Mouse (Mus musculus) small intestine, adult 2 months (tissue): ENCODE measurements around the gene Cyb561. TPM values are rescaled to one million over a fixed set of nuclear protein-coding genes. Genes with fewer than 3 reads are reported as not detected.

ENCODE experiments used
- H3K27ac ChIP-seq: fragments of 200-500 bp; 2 replicates; pipeline ENCODE4 v1.5.1; 2012; ENCODE audit warnings: low read depth, low read length, control low read depth, inconsistent platforms; ENCODE audit not compliant: insufficient read depth
- H3K27me3 ChIP-seq: fragments of 200-500 bp; 2 replicates; pipeline ENCODE4 v1.6.1; 2012; ENCODE audit warnings: mild to moderate bottlenecking, moderate library complexity, low read length, inconsistent platforms; ENCODE audit not compliant: control insufficient read depth, insufficient read depth
- H3K36me3 ChIP-seq: fragments of 200-500 bp; 2 replicates; pipeline ENCODE4 v1.6.1; 2012; ENCODE audit warnings: mild to moderate bottlenecking, low read length, control low read depth, inconsistent platforms; ENCODE audit not compliant: control insufficient read depth, insufficient read depth
- H3K4me1 ChIP-seq: fragments of 200-500 bp; 2 replicates; pipeline ENCODE4 v1.6.1; 2012; ENCODE audit warnings: low read length, inconsistent platforms, mixed read lengths; ENCODE audit not compliant: control insufficient read depth, insufficient read depth, insufficient read length
- H3K4me3 ChIP-seq: fragments of 200-500 bp; 2 replicates; pipeline ENCODE4 v1.5.1; 2012; ENCODE audit warnings: low read depth, mild to moderate bottlenecking, control low read depth, inconsistent platforms, low read length, moderate library complexity
- CTCF ChIP-seq: fragments of 200-500 bp; IDR thresholded peaks from 2 replicates; pipeline ENCODE4 v1.5.1; 2012; ENCODE audit warnings: low read depth, mild to moderate bottlenecking, control low read depth, inconsistent platforms, low read length, moderate library complexity, mixed read lengths; ENCODE audit not compliant: insufficient replicate concordance, insufficient read length; ENCODE audit errors: extremely low read depth
- POLR2A ChIP-seq: fragments of 200-500 bp; IDR thresholded peaks from 2 replicates; pipeline ENCODE4 v1.6.1; 2012; ENCODE audit warnings: low read depth, mild to moderate bottlenecking, control low read depth, inconsistent platforms, low read length, moderate library complexity
- WGBS: fragments of 180-500 bp; shearing (Covaris S2); methylation state at CpG from one replicate; pipeline ENCODE4 v1.1.7; 2018; 5-methylcytosine and 5-hydroxymethylcytosine counted together
- polyA plus RNA-seq: library from polyadenylated mRNA; depleted of rRNA; stranded (reverse); fragments of >200 nt; gene quantifications from 2 replicates; pipeline ENCODE4 v1.2.3, GENCODE M21; 2012

Gene Cyb561
- polyA plus RNA-seq, 1 experiment: 56.3 TPM

DNA sequence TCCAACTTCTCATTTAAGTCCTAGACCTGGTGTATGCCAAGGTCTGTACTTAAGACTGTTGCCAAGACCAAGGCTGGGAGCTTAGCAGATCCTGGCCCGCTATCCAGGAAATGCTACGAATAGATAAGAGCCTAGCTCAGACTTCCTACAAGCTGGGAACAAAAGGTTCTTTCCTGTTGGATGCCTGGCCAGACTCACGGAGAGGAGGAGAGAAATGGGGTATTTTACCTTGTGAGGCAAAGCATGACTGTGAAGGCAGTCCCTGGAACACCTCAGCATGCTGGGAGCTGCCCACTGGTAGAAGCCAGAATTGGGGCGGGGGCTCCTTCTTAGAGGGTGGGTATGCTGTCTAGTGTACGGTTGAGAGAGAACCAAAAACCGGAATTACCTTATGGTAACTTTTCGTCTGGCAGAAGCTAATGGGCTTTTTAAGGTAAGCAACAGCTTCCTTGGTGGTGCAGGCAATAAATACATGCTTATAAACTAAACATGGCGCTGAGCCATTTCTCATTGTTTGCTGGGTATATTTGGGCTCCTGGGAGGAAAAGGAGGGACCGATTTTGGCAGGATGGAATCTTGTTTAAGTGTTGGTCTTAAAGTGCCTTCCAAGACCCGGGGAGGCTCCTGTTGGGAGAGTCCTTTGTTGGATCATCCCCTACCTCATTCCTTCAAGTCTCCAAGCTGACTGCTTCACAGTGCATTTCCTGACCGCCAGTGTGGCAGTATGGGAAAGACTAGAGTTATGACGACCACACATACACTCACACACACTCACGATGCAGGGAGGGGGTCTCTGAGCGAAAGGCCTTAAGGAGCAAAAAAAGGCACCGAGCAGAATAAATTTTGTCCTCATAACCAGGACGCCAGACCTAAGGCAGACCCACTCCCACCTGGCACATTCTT, 8.1 kb downstream of the Cyb561 start:
- Histone ChIP-seq H3K27me3 (no peaks in the 10 kb centered on the region), H3K27ac (peak overlapping the region; percentile 98), H3K4me3 (peak overlapping the region; percentile 61), H3K4me1 (peaks cover 35% of the 10 kb centered on the region), H3K36me3 (no peaks in the 10 kb centered on the region)
- 32% methylated on average over 16 of the region's 16 CpGs for WGBS
- TF ChIP-seq POLR2A (peak; percentile 16; the same call in 1 of the 2 replicates), CTCF (no peak)

DNA sequence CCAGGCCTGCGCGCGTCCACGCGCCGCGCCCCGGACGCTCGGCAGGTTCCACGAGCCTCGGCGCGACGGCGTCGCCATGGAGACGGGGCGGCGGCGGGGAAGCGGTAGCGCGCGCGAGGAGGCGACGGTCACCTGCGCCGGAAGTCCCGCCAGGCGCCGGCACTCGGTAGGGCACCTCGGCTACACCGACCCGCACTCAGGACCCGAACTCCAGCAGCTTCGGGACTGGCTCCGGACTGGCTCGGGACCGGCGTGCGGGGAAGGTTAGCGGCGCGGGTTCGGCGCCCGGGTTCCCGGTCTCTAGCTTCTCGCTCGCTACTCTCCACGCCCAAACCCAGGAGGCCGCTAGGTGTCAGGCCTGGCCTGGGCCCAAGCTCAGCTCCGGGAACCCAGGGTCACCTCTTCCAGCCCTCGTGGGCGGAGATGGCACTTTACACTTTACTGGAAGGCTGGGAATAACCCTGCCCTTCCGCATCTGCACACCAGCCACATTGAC, 9.0 kb downstream of the Cyb561 start:
- Histone ChIP-seq H3K36me3 (no peaks in the 10 kb centered on the region), H3K4me3 (peak overlapping the region; percentile 82), H3K27me3 (no peaks in the 10 kb centered on the region), H3K27ac (peak overlapping the region; percentile 98), H3K4me1 (peaks cover 28% of the 10 kb centered on the region)
- WGBS: under 1% methylated on average over 52 of the region's 59 CpGs
- TF ChIP-seq CTCF: peak; percentile 68
- 0 out of 2 replicates have a peak, but pooled peaks have one; percentile 37 for TF ChIP-seq POLR2A

DNA sequence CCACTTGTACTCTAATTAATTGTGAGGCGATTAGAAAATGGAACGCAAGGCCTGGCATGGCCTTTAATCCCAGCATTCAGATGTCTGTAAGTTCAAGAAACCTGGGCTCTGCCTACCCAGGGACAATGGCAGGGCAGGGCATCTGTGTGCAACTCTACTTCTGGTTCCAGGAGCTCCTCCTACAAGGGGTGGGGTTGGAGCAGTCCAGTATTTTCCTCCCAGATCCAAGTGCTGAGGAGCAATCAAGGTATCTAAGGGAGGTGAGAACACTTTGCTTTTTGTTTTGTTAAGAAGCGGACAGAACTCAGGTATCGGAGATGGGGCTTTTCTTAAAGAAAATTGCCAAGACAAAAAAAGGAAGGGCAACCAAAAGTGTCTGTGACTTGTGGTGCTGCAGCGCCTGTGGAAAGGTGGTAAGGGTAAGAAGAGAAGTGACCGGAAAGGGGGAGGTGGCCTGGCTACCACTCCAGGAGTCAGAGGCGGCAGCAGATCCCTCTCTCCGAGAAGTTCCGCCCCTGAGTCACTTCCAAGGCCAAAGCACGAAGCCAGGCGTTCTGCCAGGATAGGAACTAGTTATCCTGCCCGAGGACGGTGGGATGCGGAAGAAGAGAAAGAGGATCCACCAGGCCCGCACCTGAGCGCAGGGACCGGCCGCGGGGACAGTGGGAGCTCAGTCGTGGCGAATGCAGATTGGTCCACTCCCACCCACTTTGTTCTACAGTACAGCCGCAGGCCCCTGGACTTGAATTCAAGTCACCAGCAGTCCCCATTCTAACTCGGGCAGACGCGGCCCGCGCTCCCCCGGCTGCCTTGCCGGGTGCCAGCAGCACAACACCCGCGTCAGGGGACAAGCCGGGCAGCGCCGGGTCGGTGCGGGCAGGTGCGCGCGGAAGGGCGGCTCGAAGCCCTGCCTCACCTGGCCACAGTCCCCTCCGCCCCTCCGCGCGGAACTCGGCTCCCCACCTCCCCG, 9.7 kb downstream of the Cyb561 start:
- Histone ChIP-seq H3K4me1 (peaks cover 26% of the 10 kb centered on the region), H3K27me3 (no peaks in the 10 kb centered on the region), H3K27ac (peak overlapping the region; percentile 98), H3K4me3 (peak overlapping the region; percentile 82), H3K36me3 (no peaks in the 10 kb centered on the region)
- WGBS: 3% methylated on average over 47 of the region's 47 CpGs
- TF ChIP-seq POLR2A: peak; percentile 40; the same call in 1 of the 2 replicates
- TF ChIP-seq CTCF: no peak

DNA sequence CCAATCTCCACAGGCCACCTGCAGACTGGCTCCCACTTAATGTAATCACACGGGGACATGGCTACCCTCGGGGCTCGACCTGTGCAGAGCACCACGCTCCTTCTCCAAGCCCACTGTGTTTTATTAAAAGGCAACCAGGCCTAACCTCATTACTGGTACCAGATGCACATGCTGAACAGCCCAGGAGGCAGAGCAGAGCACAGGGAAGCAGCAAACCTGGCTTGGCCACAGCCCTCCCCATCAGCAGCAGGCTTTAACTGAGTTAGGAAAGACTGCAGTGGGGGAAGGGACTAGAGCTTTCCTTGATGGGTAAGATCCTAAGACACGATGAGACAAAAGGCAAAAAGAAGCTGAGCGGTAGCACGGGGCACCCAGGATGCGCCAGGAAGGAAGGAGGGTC, 11.2 kb downstream of the Cyb561 start:
- no peak for TF ChIP-seq POLR2A
- no peak for TF ChIP-seq CTCF
- no peak overlapping the region for H3K27ac ChIP-seq
- no peaks in the 10 kb centered on the region for H3K36me3 ChIP-seq
- WGBS: 77% methylated on average over 8 of the region's 8 CpGs
- H3K4me1 ChIP-seq: peaks cover 17% of the 10 kb centered on the region
- H3K4me3 ChIP-seq: no peak overlapping the region
- H3K27me3 ChIP-seq: no peaks in the 10 kb centered on the region

DNA sequence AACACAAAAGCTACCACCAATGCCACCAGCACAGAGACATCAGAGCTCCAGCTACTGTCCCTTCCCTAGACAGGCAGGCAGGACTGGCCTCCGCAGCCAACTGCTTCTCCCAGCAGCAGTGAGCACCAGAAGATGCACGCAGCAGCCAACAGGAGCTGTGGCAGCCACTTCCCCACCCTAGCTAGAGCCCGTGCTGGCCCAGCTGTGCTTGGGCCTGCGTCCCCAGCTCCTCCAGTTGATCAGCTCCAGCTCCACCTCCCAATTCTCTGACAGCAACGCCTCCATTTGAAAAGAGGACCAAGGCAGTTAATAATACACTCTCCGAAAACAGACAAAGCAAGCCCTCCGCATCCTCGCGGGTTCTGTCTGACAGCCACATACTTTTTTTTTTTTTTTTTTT, 14.4 kb downstream of the Cyb561 start:
- H3K4me3 ChIP-seq: no peak overlapping the region
- H3K4me1 ChIP-seq: peaks cover 7% of the 10 kb centered on the region; the same call in 1 of the 2 replicates
- 73% methylated on average over 9 of the region's 9 CpGs for WGBS
- H3K27ac ChIP-seq: no peak overlapping the region
- peaks cover 12% of the 10 kb centered on the region for H3K36me3 ChIP-seq
- TF ChIP-seq CTCF (no peak), POLR2A (no peak)
- no peaks in the 10 kb centered on the region for H3K27me3 ChIP-seq

DNA sequence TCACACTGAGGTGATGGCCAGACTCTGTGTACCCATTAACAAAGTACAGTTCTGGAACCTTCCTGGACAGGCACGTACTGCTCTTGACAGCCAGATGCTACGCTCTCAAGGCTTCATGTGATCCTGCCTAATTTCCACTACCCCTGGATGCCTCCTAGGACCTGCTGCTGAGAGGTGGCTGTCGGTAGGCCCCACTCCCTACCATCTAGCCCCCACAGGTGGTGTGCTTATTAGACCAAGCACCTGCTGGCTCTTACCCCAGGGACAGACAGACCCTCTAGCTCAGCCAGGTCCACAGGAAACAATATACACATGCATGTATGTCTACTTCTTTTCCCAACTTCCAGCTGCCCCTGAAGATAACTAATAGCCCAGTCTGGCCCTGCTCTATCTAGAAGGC, 16.2 kb downstream of the Cyb561 start:
- TF ChIP-seq POLR2A: no peak
- TF ChIP-seq CTCF: no peak
- no peaks in the 10 kb centered on the region for H3K4me1 ChIP-seq
- 96% methylated on average over 3 of the region's 3 CpGs for WGBS
- H3K36me3 ChIP-seq: peaks cover 12% of the 10 kb centered on the region
- no peaks in the 10 kb centered on the region for H3K27me3 ChIP-seq
- no peak overlapping the region for H3K27ac ChIP-seq
- H3K4me3 ChIP-seq: no peak overlapping the region
